Mouse (Mus musculus): ENCODE measurements around the gene Asap2. TPM values are rescaled to one million over a fixed set of nuclear protein-coding genes. Genes with fewer than 3 reads are reported as not detected.

Asap2 gene
- polyA plus RNA-seq, 1 experiment = 13.9 TPM

- H3K36me3 ChIP-seq (ENCODE audit: control insufficient read depth, insufficient read depth, low read length, poor library complexity, severe bottlenecking) = 0 out of 2 replicates have a peak, but pooled peaks cover 3% of the 10 kb centered on the region
- no peak overlapping the region for H3K9ac ChIP-seq (ENCODE audit: low read depth, poor library complexity, severe bottlenecking)
Observed at GRCm38 (mm10) chr12:21265501-21265900, 275.2 kb downstream of the Asap2 start.

GRCm38 (mm10) chr12:21265946-21266783 lies 275.9 kb downstream of the Asap2 start:
- no peaks in the 10 kb centered on the region for H3K9me3 ChIP-seq (replicated peaks; ENCODE audit: control insufficient read depth, insufficient read depth, low read length, poor library complexity, severe bottlenecking)
- H3K27me3 ChIP-seq (ENCODE audit: control insufficient read depth, insufficient read depth, low read length, poor library complexity, severe bottlenecking) = no peaks in the 10 kb centered on the region
- H3K27ac ChIP-seq (ENCODE audit: insufficient read depth, low read length) = no peak overlapping the region
- TF ChIP-seq POLR2A (IDR thresholded peaks at IDR 0.05; ENCODE audit: insufficient read depth, low read length) (no peak), CTCF (IDR thresholded peaks at IDR 0.05; ENCODE audit: low read depth, low read length) (peak; percentile 81), EP300 (IDR thresholded peaks at IDR 0.05; ENCODE audit: insufficient read depth, low read depth, low read length) (no peak)
- H3K36me3 ChIP-seq (ENCODE audit: control insufficient read depth, insufficient read depth, low read length, poor library complexity, severe bottlenecking) = 0 out of 2 replicates have a peak, but pooled peaks cover 3% of the 10 kb centered on the region
- H3K9ac ChIP-seq (ENCODE audit: low read depth, poor library complexity, severe bottlenecking) = no peak overlapping the region
- H3K4me1 ChIP-seq (ENCODE audit: control insufficient read depth, insufficient read depth, low read length) = peaks cover 5% of the 10 kb centered on the region
- H3K4me3 ChIP-seq (ENCODE audit: low read depth, low read length) = no peak overlapping the region

More at GRCm38 (mm10) chr12:21265501-21265900, 275.2 kb downstream of the Asap2 start:
- Histone ChIP-seq H3K4me3 (ENCODE audit: low read depth, low read length) (no peak overlapping the region), H3K4me1 (ENCODE audit: control insufficient read depth, insufficient read depth, low read length) (peaks cover 5% of the 10 kb centered on the region), H3K27me3 (ENCODE audit: control insufficient read depth, insufficient read depth, low read length, poor library complexity, severe bottlenecking) (no peaks in the 10 kb centered on the region), H3K9me3 (replicated peaks; ENCODE audit: control insufficient read depth, insufficient read depth, low read length, poor library complexity, severe bottlenecking) (no peaks in the 10 kb centered on the region), H3K27ac (ENCODE audit: insufficient read depth, low read length) (no peak overlapping the region)
- TF ChIP-seq POLR2A (IDR thresholded peaks at IDR 0.05; ENCODE audit: insufficient read depth, low read length) (no peak), CTCF (IDR thresholded peaks at IDR 0.05; ENCODE audit: low read depth, low read length) (no peak), EP300 (IDR thresholded peaks at IDR 0.05; ENCODE audit: insufficient read depth, low read depth, low read length) (no peak)

- TF ChIP-seq CTCF (IDR thresholded peaks at IDR 0.05; ENCODE audit: low read depth, low read length) (no peak), POLR2A (IDR thresholded peaks at IDR 0.05; ENCODE audit: insufficient read depth, low read length) (no peak), EP300 (IDR thresholded peaks at IDR 0.05; ENCODE audit: insufficient read depth, low read depth, low read length) (no peak)
- H3K36me3 ChIP-seq (ENCODE audit: control insufficient read depth, insufficient read depth, low read length, poor library complexity, severe bottlenecking) = peaks cover 3% of the 10 kb centered on the region; the same call in 1 of the 2 replicates
- peaks cover 5% of the 10 kb centered on the region for H3K4me1 ChIP-seq (ENCODE audit: control insufficient read depth, insufficient read depth, low read length)
- no peak overlapping the region for H3K4me3 ChIP-seq (ENCODE audit: low read depth, low read length)
- H3K27ac ChIP-seq (ENCODE audit: insufficient read depth, low read length) = no peak overlapping the region
- H3K9ac ChIP-seq (ENCODE audit: low read depth, poor library complexity, severe bottlenecking) = no peak overlapping the region
- H3K9me3 ChIP-seq (replicated peaks; ENCODE audit: control insufficient read depth, insufficient read depth, low read length, poor library complexity, severe bottlenecking) = no peaks in the 10 kb centered on the region
- H3K27me3 ChIP-seq (ENCODE audit: control insufficient read depth, insufficient read depth, low read length, poor library complexity, severe bottlenecking) = no peaks in the 10 kb centered on the region
Observed at GRCm38 (mm10) chr12:21266784-21267098, 276.5 kb downstream of the Asap2 start.

GRCm38 (mm10) chr12:21268083-21268616 lies 277.9 kb downstream of the Asap2 start:
- TF ChIP-seq POLR2A (IDR thresholded peaks at IDR 0.05; ENCODE audit: insufficient read depth, low read length) (no peak), CTCF (IDR thresholded peaks at IDR 0.05; ENCODE audit: low read depth, low read length) (no peak), EP300 (IDR thresholded peaks at IDR 0.05; ENCODE audit: insufficient read depth, low read depth, low read length) (no peak)
- peaks cover 5% of the 10 kb centered on the region; the same call in 1 of the 2 replicates for H3K36me3 ChIP-seq (ENCODE audit: control insufficient read depth, insufficient read depth, low read length, poor library complexity, severe bottlenecking)
- no peaks in the 10 kb centered on the region for H3K9me3 ChIP-seq (replicated peaks; ENCODE audit: control insufficient read depth, insufficient read depth, low read length, poor library complexity, severe bottlenecking)
- no peaks in the 10 kb centered on the region for H3K27me3 ChIP-seq (ENCODE audit: control insufficient read depth, insufficient read depth, low read length, poor library complexity, severe bottlenecking)
- no peak overlapping the region for H3K27ac ChIP-seq (ENCODE audit: insufficient read depth, low read length)
- no peak overlapping the region for H3K4me3 ChIP-seq (ENCODE audit: low read depth, low read length)
- H3K4me1 ChIP-seq (ENCODE audit: control insufficient read depth, insufficient read depth, low read length) = peaks cover 5% of the 10 kb centered on the region
- no peak overlapping the region for H3K9ac ChIP-seq (ENCODE audit: low read depth, poor library complexity, severe bottlenecking)

- H3K9ac ChIP-seq (ENCODE audit: low read depth, poor library complexity, severe bottlenecking) = no peak overlapping the region
- H3K4me3 ChIP-seq (ENCODE audit: low read depth, low read length) = no peak overlapping the region
- H3K27ac ChIP-seq (ENCODE audit: insufficient read depth, low read length) = no peak overlapping the region
- no peaks in the 10 kb centered on the region for H3K4me1 ChIP-seq (ENCODE audit: control insufficient read depth, insufficient read depth, low read length)
- H3K9me3 ChIP-seq (replicated peaks; ENCODE audit: control insufficient read depth, insufficient read depth, low read length, poor library complexity, severe bottlenecking) = peaks cover 11% of the 10 kb centered on the region
- H3K36me3 ChIP-seq (ENCODE audit: control insufficient read depth, insufficient read depth, low read length, poor library complexity, severe bottlenecking) = peaks cover 10% of the 10 kb centered on the region
- TF ChIP-seq EP300 (IDR thresholded peaks at IDR 0.05; ENCODE audit: insufficient read depth, low read depth, low read length) = no peak
- TF ChIP-seq CTCF (IDR thresholded peaks at IDR 0.05; ENCODE audit: low read depth, low read length) = no peak
- TF ChIP-seq POLR2A (IDR thresholded peaks at IDR 0.05; ENCODE audit: insufficient read depth, low read length) = no peak
- H3K27me3 ChIP-seq (ENCODE audit: control insufficient read depth, insufficient read depth, low read length, poor library complexity, severe bottlenecking) = no peaks in the 10 kb centered on the region
Observed at GRCm38 (mm10) chr12:21274446-21274845, 284.2 kb downstream of the Asap2 start.

- Histone ChIP-seq H3K4me1 (ENCODE audit: control insufficient read depth, insufficient read depth, low read length) (no peaks in the 10 kb centered on the region), H3K27ac (ENCODE audit: insufficient read depth, low read length) (no peak overlapping the region), H3K36me3 (ENCODE audit: control insufficient read depth, insufficient read depth, low read length, poor library complexity, severe bottlenecking) (peaks cover 5% of the 10 kb centered on the region; the same call in 1 of the 2 replicates), H3K4me3 (ENCODE audit: low read depth, low read length) (no peak overlapping the region), H3K27me3 (ENCODE audit: control insufficient read depth, insufficient read depth, low read length, poor library complexity, severe bottlenecking) (no peaks in the 10 kb centered on the region), H3K9ac (ENCODE audit: low read depth, poor library complexity, severe bottlenecking) (no peak overlapping the region), H3K9me3 (replicated peaks; ENCODE audit: control insufficient read depth, insufficient read depth, low read length, poor library complexity, severe bottlenecking) (peaks cover 11% of the 10 kb centered on the region)
- TF ChIP-seq POLR2A (IDR thresholded peaks at IDR 0.05; ENCODE audit: insufficient read depth, low read length) (no peak), CTCF (IDR thresholded peaks at IDR 0.05; ENCODE audit: low read depth, low read length) (no peak), EP300 (IDR thresholded peaks at IDR 0.05; ENCODE audit: insufficient read depth, low read depth, low read length) (no peak)
Observed at GRCm38 (mm10) chr12:21277352-21277864, 287.1 kb downstream of the Asap2 start.

Data from ES-Bruce4 (cell line).